Mouse (Mus musculus) kidney, postnatal 4 days (tissue): ENCODE measurements around the gene Arid5b.
A peak's percentile ranks its signal among the peaks of the same experiment; 100 is the strongest.

Source experiments
- DNase-seq, 2 experiments: peaks; one replicate each; pipeline ENCODE4 v3.0.0; 2021; ENCODE audit warnings: mixed read lengths in 2 of 2

The Arid5b gene

GRCm38 (mm10) chr10:68159759-68160158 is 118.8 kb downstream of the Arid5b start:
- no peak for DNase-seq

GRCm38 (mm10) chr10:68158555-68158954 is 120.0 kb downstream of the Arid5b start:
- DNase-seq, result no peak

- no peak for DNase-seq
Observed at GRCm38 (mm10) chr10:68157511-68157910, 121.0 kb downstream of the Arid5b start.

- no peak for DNase-seq
Observed at GRCm38 (mm10) chr10:68156646-68157245, 121.8 kb downstream of the Arid5b start.

- DNase-seq, result no peak
Observed at GRCm38 (mm10) chr10:68156159-68156558, 122.4 kb downstream of the Arid5b start.

GRCm38 (mm10) chr10:68155431-68156119 is 123.0 kb downstream of the Arid5b start:
- no peak for DNase-seq

- no peak for DNase-seq
Observed at GRCm38 (mm10) chr10:68154046-68154765, 124.3 kb downstream of the Arid5b start.

GRCm38 (mm10) chr10:68153344-68154045 is 125.0 kb downstream of the Arid5b start:
- no peak for DNase-seq

GRCm38 (mm10) chr10:68148495-68148894 is 130.0 kb downstream of the Arid5b start:
- DNase-seq, result no peak

GRCm38 (mm10) chr10:68147730-68148129 is 130.8 kb downstream of the Arid5b start:
- DNase-seq, result peak; percentile 45 to 68

- DNase-seq, result peak; percentile 48 to 64
Observed at GRCm38 (mm10) chr10:68146842-68147241, 131.7 kb downstream of the Arid5b start.

GRCm38 (mm10) chr10:68145286-68145950 is 133.1 kb downstream of the Arid5b start:
- no peak for DNase-seq

- no peak for DNase-seq
Observed at GRCm38 (mm10) chr10:68142501-68142900, 136.0 kb downstream of the Arid5b start.

GRCm38 (mm10) chr10:68141567-68141966 is 137.0 kb downstream of the Arid5b start:
- DNase-seq, result no peak

- no peak for DNase-seq
Observed at GRCm38 (mm10) chr10:68140871-68141270, 137.7 kb downstream of the Arid5b start.

- DNase-seq, result peak in 1 of 2 experiments; percentile 30
Observed at GRCm38 (mm10) chr10:68140306-68140705, 138.2 kb downstream of the Arid5b start.

- DNase-seq, result no peak
Observed at GRCm38 (mm10) chr10:68138123-68138522, 140.4 kb downstream of the Arid5b start.

GRCm38 (mm10) chr10:68137151-68137833 is 141.2 kb downstream of the Arid5b start:
- DNase-seq, result no peak

- DNase-seq, result peak; percentile 81 to 89
Observed at GRCm38 (mm10) chr10:68136480-68137083, 142.0 kb downstream of the Arid5b start.

- peak in 1 of 2 experiments; percentile 20 for DNase-seq
Observed at GRCm38 (mm10) chr10:68136051-68136450, 142.5 kb downstream of the Arid5b start.

- DNase-seq, result no peak
Observed at GRCm38 (mm10) chr10:68135416-68135815, 143.1 kb downstream of the Arid5b start.

- no peak for DNase-seq
Observed at GRCm38 (mm10) chr10:68134549-68134948, 144.0 kb downstream of the Arid5b start.
